Mouse (Mus musculus) hindbrain, embryonic 12.5 days (tissue): ENCODE data around the gene Dirc2. TPM values are rescaled to one million over a fixed set of nuclear protein-coding genes. Genes with fewer than 3 reads are reported as not detected.
A peak's percentile ranks its signal among the peaks of the same experiment; 100 is the strongest.

ENCODE experiments used
- ATAC-seq: fragments of 200-750 bp; cut with Nextera tagmentation; 2 replicates; pipeline ENCODE4 v1.8.0; 2017; ENCODE audit warnings: moderate TSS enrichment; ENCODE audit not compliant: low FRiP score
- H3K27ac ChIP-seq: fragments of 300-500 bp; sonication (generic); 2 replicates; pipeline ENCODE4 v1.5.1; 2016; ENCODE audit warnings: mild to moderate bottlenecking
- H3K27me3 ChIP-seq: fragments of 300-500 bp; sonication (generic); 2 replicates; pipeline ENCODE4 v1.6.1; 2016; ENCODE audit warnings: mild to moderate bottlenecking
- H3K36me3 ChIP-seq: fragments of 300-500 bp; sonication (generic); 2 replicates; pipeline ENCODE4 v1.6.1; 2016; ENCODE audit warnings: mild to moderate bottlenecking
- H3K4me1 ChIP-seq: fragments of 300-500 bp; sonication (generic); 2 replicates; pipeline ENCODE4 v1.6.1; 2016
- H3K4me2 ChIP-seq: fragments of 300-500 bp; sonication (generic); replicated peaks from 2 replicates; pipeline ENCODE4 v1.6.1; 2016; ENCODE audit warnings: mild to moderate bottlenecking
- H3K4me3 ChIP-seq: fragments of 300-500 bp; sonication (generic); 2 replicates; pipeline ENCODE4 v1.5.1; 2016; ENCODE audit warnings: mild to moderate bottlenecking
- H3K9ac ChIP-seq: fragments of 300-500 bp; sonication (generic); 2 replicates; pipeline ENCODE4 v1.6.1; 2016; ENCODE audit warnings: mild to moderate bottlenecking, moderate library complexity
- H3K9me3 ChIP-seq: fragments of 300-500 bp; sonication (generic); replicated peaks from 2 replicates; pipeline ENCODE4 v1.6.1; 2016; ENCODE audit warnings: mild to moderate bottlenecking
- WGBS: fragments of 180-500 bp; shearing (Covaris S2); methylation state at CpG from one replicate; pipeline ENCODE4 v1.1.7; 2016; 5-methylcytosine and 5-hydroxymethylcytosine counted together
- polyA plus RNA-seq: library from polyadenylated mRNA; unstranded; fragments of >200 nt; fragmentation: Nextera tagmentation; extraction: Ambion mirVana; gene quantifications from 2 replicates; pipeline ENCODE4 v1.2.1, GENCODE M21; 2016

Gene Dirc2
- polyA plus RNA-seq, 1 experiment from 2014 or later, result 32.4 TPM

- Histone ChIP-seq H3K9me3 (no peaks in the 10 kb centered on the region), H3K9ac (no peak overlapping the region), H3K27ac (no peak overlapping the region), H3K4me3 (no peak overlapping the region), H3K36me3 (no peaks in the 10 kb centered on the region), H3K4me1 (no peaks in the 10 kb centered on the region), H3K27me3 (no peaks in the 10 kb centered on the region), H3K4me2 (no peak overlapping the region)
- ATAC-seq, result no peak
- WGBS, result 92% methylated on average over 7 of the region's 7 CpGs
Observed at GRCm38 (mm10) chr16:35748237-35748603, 20.9 kb downstream of the Dirc2 start.

GRCm38 (mm10) chr16:35747417-35748236, 21.5 kb downstream of the Dirc2 start:
- no peak overlapping the region for H3K4me3 ChIP-seq
- no peaks in the 10 kb centered on the region for H3K27me3 ChIP-seq
- no peaks in the 10 kb centered on the region for H3K36me3 ChIP-seq
- H3K4me2 ChIP-seq, result no peak overlapping the region
- no peaks in the 10 kb centered on the region for H3K4me1 ChIP-seq
- H3K9me3 ChIP-seq, result no peaks in the 10 kb centered on the region
- no peak overlapping the region for H3K27ac ChIP-seq
- ATAC-seq, result no peak
- no peak overlapping the region for H3K9ac ChIP-seq
- WGBS, result 91% methylated on average over 9 of the region's 9 CpGs

GRCm38 (mm10) chr16:35742251-35742937, 26.8 kb downstream of the Dirc2 start:
- no peaks in the 10 kb centered on the region for H3K9me3 ChIP-seq
- WGBS, result 89% methylated on average over 12 of the region's 12 CpGs
- no peak overlapping the region for H3K4me3 ChIP-seq
- H3K27me3 ChIP-seq, result no peaks in the 10 kb centered on the region
- ATAC-seq, result no peak
- peaks cover 13% of the 10 kb centered on the region for H3K4me1 ChIP-seq
- no peak overlapping the region for H3K9ac ChIP-seq
- H3K36me3 ChIP-seq, result no peaks in the 10 kb centered on the region
- H3K27ac ChIP-seq, result no peak overlapping the region
- H3K4me2 ChIP-seq, result no peak overlapping the region

GRCm38 (mm10) chr16:35741621-35742020, 27.5 kb downstream of the Dirc2 start:
- no peaks in the 10 kb centered on the region for H3K27me3 ChIP-seq
- no peaks in the 10 kb centered on the region for H3K9me3 ChIP-seq
- H3K4me3 ChIP-seq, result no peak overlapping the region
- WGBS, result 87% methylated on average over 5 of the region's 5 CpGs
- no peak overlapping the region for H3K4me2 ChIP-seq
- H3K4me1 ChIP-seq, result peaks cover 13% of the 10 kb centered on the region
- H3K27ac ChIP-seq, result no peak overlapping the region
- no peak overlapping the region for H3K9ac ChIP-seq
- ATAC-seq, result no peak
- no peaks in the 10 kb centered on the region for H3K36me3 ChIP-seq

GRCm38 (mm10) chr16:35740943-35741342, 28.2 kb downstream of the Dirc2 start:
- Histone ChIP-seq H3K4me3 (no peak overlapping the region), H3K27ac (no peak overlapping the region), H3K9ac (no peak overlapping the region), H3K4me2 (no peak overlapping the region), H3K27me3 (no peaks in the 10 kb centered on the region), H3K4me1 (peaks cover 13% of the 10 kb centered on the region), H3K36me3 (no peaks in the 10 kb centered on the region), H3K9me3 (no peaks in the 10 kb centered on the region)
- 73% methylated on average over 6 of the region's 6 CpGs for WGBS
- ATAC-seq, result no peak

- Histone ChIP-seq H3K27ac (no peak overlapping the region), H3K9ac (no peak overlapping the region), H3K4me3 (no peak overlapping the region), H3K9me3 (no peaks in the 10 kb centered on the region), H3K4me1 (peaks cover 13% of the 10 kb centered on the region), H3K27me3 (no peaks in the 10 kb centered on the region), H3K4me2 (no peak overlapping the region), H3K36me3 (no peaks in the 10 kb centered on the region)
- no peak for ATAC-seq
- 81% methylated on average over 12 of the region's 12 CpGs for WGBS
Observed at GRCm38 (mm10) chr16:35740357-35740756, 28.8 kb downstream of the Dirc2 start.

- Histone ChIP-seq H3K9ac (no peak overlapping the region), H3K4me1 (peaks cover 13% of the 10 kb centered on the region), H3K36me3 (no peaks in the 10 kb centered on the region), H3K4me3 (no peak overlapping the region), H3K9me3 (no peaks in the 10 kb centered on the region), H3K27me3 (no peaks in the 10 kb centered on the region), H3K4me2 (no peak overlapping the region), H3K27ac (no peak overlapping the region)
- ATAC-seq, result no peak
- 78% methylated on average over 1 of the region's 1 CpGs for WGBS
Observed at GRCm38 (mm10) chr16:35739548-35739947, 29.6 kb downstream of the Dirc2 start.

GRCm38 (mm10) chr16:35738096-35738767, 30.9 kb downstream of the Dirc2 start:
- no peaks in the 10 kb centered on the region for H3K9me3 ChIP-seq
- WGBS, result 56% methylated on average over 7 of the region's 7 CpGs
- ATAC-seq, result no peak

GRCm38 (mm10) chr16:35734038-35734437, 35.1 kb downstream of the Dirc2 start:
- WGBS, result 18% methylated on average over 6 of the region's 6 CpGs
- Histone ChIP-seq H3K4me2 (no peak overlapping the region), H3K27ac (no peak overlapping the region), H3K36me3 (0 out of 2 replicates have a peak, but pooled peaks cover 4% of the 10 kb centered on the region), H3K4me1 (peaks cover 16% of the 10 kb centered on the region), H3K27me3 (no peaks in the 10 kb centered on the region), H3K9me3 (no peaks in the 10 kb centered on the region), H3K9ac (no peak overlapping the region), H3K4me3 (no peak overlapping the region)
- 0 out of 2 replicates have a peak, but pooled peaks have one; percentile 53 for ATAC-seq

More at GRCm38 (mm10) chr16:35738096-35738767, 30.9 kb downstream of the Dirc2 start:
- Histone ChIP-seq H3K27ac (no peak overlapping the region), H3K27me3 (no peaks in the 10 kb centered on the region), H3K4me2 (no peak overlapping the region), H3K4me1 (peaks cover 13% of the 10 kb centered on the region), H3K36me3 (no peaks in the 10 kb centered on the region), H3K4me3 (no peak overlapping the region), H3K9ac (no peak overlapping the region)

- 89% methylated on average over 7 of the region's 7 CpGs for WGBS
- no peak for ATAC-seq
- no peak overlapping the region for H3K9ac ChIP-seq
- no peaks in the 10 kb centered on the region for H3K27me3 ChIP-seq
- H3K9me3 ChIP-seq, result no peaks in the 10 kb centered on the region
- H3K36me3 ChIP-seq, result 0 out of 2 replicates have a peak, but pooled peaks cover 11% of the 10 kb centered on the region
- H3K4me2 ChIP-seq, result no peak overlapping the region
- H3K4me1 ChIP-seq, result peaks cover 11% of the 10 kb centered on the region; the same call in 1 of the 2 replicates
- H3K4me3 ChIP-seq, result no peak overlapping the region
- H3K27ac ChIP-seq, result no peak overlapping the region
Observed at GRCm38 (mm10) chr16:35732096-35732495, 37.1 kb downstream of the Dirc2 start.

- Histone ChIP-seq H3K4me1 (peaks cover 11% of the 10 kb centered on the region; the same call in 1 of the 2 replicates), H3K9me3 (no peaks in the 10 kb centered on the region), H3K27me3 (no peaks in the 10 kb centered on the region), H3K4me3 (no peak overlapping the region), H3K27ac (peak overlapping the region; percentile 64), H3K36me3 (0 out of 2 replicates have a peak, but pooled peaks cover 11% of the 10 kb centered on the region), H3K4me2 (no peak overlapping the region), H3K9ac (no peak overlapping the region)
- WGBS, result 40% methylated on average over 8 of the region's 8 CpGs
- ATAC-seq, result peak; percentile 94
Observed at GRCm38 (mm10) chr16:35729151-35729738, 39.9 kb downstream of the Dirc2 start.

- Histone ChIP-seq H3K27me3 (no peaks in the 10 kb centered on the region), H3K36me3 (peaks cover 15% of the 10 kb centered on the region), H3K4me3 (no peak overlapping the region), H3K9ac (no peak overlapping the region), H3K9me3 (no peaks in the 10 kb centered on the region), H3K4me1 (peaks cover 11% of the 10 kb centered on the region; the same call in 1 of the 2 replicates), H3K4me2 (no peak overlapping the region), H3K27ac (no peak overlapping the region)
- WGBS, result 77% methylated on average over 2 of the region's 2 CpGs
- ATAC-seq, result no peak
Observed at GRCm38 (mm10) chr16:35726601-35727000, 42.6 kb downstream of the Dirc2 start.
